Mouse (Mus musculus): ENCODE data around the gene Srms. TPM values are rescaled to one million over a fixed set of nuclear protein-coding genes. Genes with fewer than 3 reads are reported as not detected.

The Srms gene
- polyA plus RNA-seq, 1 experiment = not detected

- peak within 1 kb of the TSS; percentile 81 for H3K4me3 ChIP-seq (ENCODE audit: low read depth, low read length)
- no peak for TF ChIP-seq CTCF (IDR thresholded peaks at IDR 0.05; ENCODE audit: low read depth, low read length)
- 0 out of 2 replicates have a peak, but pooled peaks have one; percentile 24 for TF ChIP-seq EP300 (IDR thresholded peaks at IDR 0.05; ENCODE audit: insufficient read depth, low read depth, low read length)
- no peak for TF ChIP-seq POLR2A (IDR thresholded peaks at IDR 0.05; ENCODE audit: insufficient read depth, low read length)
- peak within 1 kb of the TSS; percentile 73 for H3K27ac ChIP-seq (ENCODE audit: insufficient read depth, low read length)
- H3K27me3 ChIP-seq (ENCODE audit: control insufficient read depth, insufficient read depth, low read length, poor library complexity, severe bottlenecking) = no peaks in the 10 kb centered on the region
- H3K9ac ChIP-seq (ENCODE audit: low read depth, poor library complexity, severe bottlenecking) = peak within 1 kb of the TSS; percentile 79
- H3K9me3 ChIP-seq (replicated peaks; ENCODE audit: control insufficient read depth, insufficient read depth, low read length, poor library complexity, severe bottlenecking) = no peaks in the 10 kb centered on the region
- no peaks in the 10 kb centered on the region for H3K4me1 ChIP-seq (ENCODE audit: control insufficient read depth, insufficient read depth, low read length)
- H3K36me3 ChIP-seq (ENCODE audit: control insufficient read depth, insufficient read depth, low read length, poor library complexity, severe bottlenecking) = no peaks in the 10 kb centered on the region
Observed at GRCm38 (mm10) chr2:181187121-181188000, 25.6 kb downstream of the Srms start, which contains the start of gene Ppdpf. Gene Ppdpf (plus strand): TSS chr2:181187247.

- H3K36me3 ChIP-seq (ENCODE audit: control insufficient read depth, insufficient read depth, low read length, poor library complexity, severe bottlenecking) = no peaks in the 10 kb centered on the region
- H3K27ac ChIP-seq (ENCODE audit: insufficient read depth, low read length) = peak overlapping the region; percentile 33; the same call in 1 of the 2 replicates
- H3K4me1 ChIP-seq (ENCODE audit: control insufficient read depth, insufficient read depth, low read length) = no peaks in the 10 kb centered on the region
- TF ChIP-seq POLR2A (IDR thresholded peaks at IDR 0.05; ENCODE audit: insufficient read depth, low read length) = no peak
- peak; percentile 94 for TF ChIP-seq CTCF (IDR thresholded peaks at IDR 0.05; ENCODE audit: low read depth, low read length)
- H3K27me3 ChIP-seq (ENCODE audit: control insufficient read depth, insufficient read depth, low read length, poor library complexity, severe bottlenecking) = no peaks in the 10 kb centered on the region
- peak overlapping the region; percentile 79 for H3K9ac ChIP-seq (ENCODE audit: low read depth, poor library complexity, severe bottlenecking)
- H3K4me3 ChIP-seq (ENCODE audit: low read depth, low read length) = peak overlapping the region; percentile 81
- H3K9me3 ChIP-seq (replicated peaks; ENCODE audit: control insufficient read depth, insufficient read depth, low read length, poor library complexity, severe bottlenecking) = no peaks in the 10 kb centered on the region
Observed at GRCm38 (mm10) chr2:181186635-181187034, 26.4 kb downstream of the Srms start.

GRCm38 (mm10) chr2:181180898-181181297, 32.1 kb downstream of the Srms start:
- TF ChIP-seq CTCF (IDR thresholded peaks at IDR 0.05; ENCODE audit: low read depth, low read length) (no peak), EP300 (IDR thresholded peaks at IDR 0.05; ENCODE audit: insufficient read depth, low read depth, low read length) (no peak), POLR2A (IDR thresholded peaks at IDR 0.05; ENCODE audit: insufficient read depth, low read length) (no peak)
- no peak overlapping the region for H3K4me3 ChIP-seq (ENCODE audit: low read depth, low read length)

GRCm38 (mm10) chr2:181178471-181178870, 34.5 kb downstream of the Srms start:
- Histone ChIP-seq H3K4me1 (ENCODE audit: control insufficient read depth, insufficient read depth, low read length) (no peaks in the 10 kb centered on the region), H3K9ac (ENCODE audit: low read depth, poor library complexity, severe bottlenecking) (no peak overlapping the region), H3K9me3 (replicated peaks; ENCODE audit: control insufficient read depth, insufficient read depth, low read length, poor library complexity, severe bottlenecking) (no peaks in the 10 kb centered on the region), H3K4me3 (ENCODE audit: low read depth, low read length) (no peak overlapping the region), H3K27me3 (ENCODE audit: control insufficient read depth, insufficient read depth, low read length, poor library complexity, severe bottlenecking) (no peaks in the 10 kb centered on the region), H3K27ac (ENCODE audit: insufficient read depth, low read length) (no peak overlapping the region), H3K36me3 (ENCODE audit: control insufficient read depth, insufficient read depth, low read length, poor library complexity, severe bottlenecking) (no peaks in the 10 kb centered on the region)
- TF ChIP-seq CTCF (IDR thresholded peaks at IDR 0.05; ENCODE audit: low read depth, low read length) (no peak), EP300 (IDR thresholded peaks at IDR 0.05; ENCODE audit: insufficient read depth, low read depth, low read length) (no peak), POLR2A (IDR thresholded peaks at IDR 0.05; ENCODE audit: insufficient read depth, low read length) (no peak)

More at GRCm38 (mm10) chr2:181180898-181181297, 32.1 kb downstream of the Srms start:
- Histone ChIP-seq H3K9ac (ENCODE audit: low read depth, poor library complexity, severe bottlenecking) (no peak overlapping the region), H3K4me1 (ENCODE audit: control insufficient read depth, insufficient read depth, low read length) (no peaks in the 10 kb centered on the region), H3K9me3 (replicated peaks; ENCODE audit: control insufficient read depth, insufficient read depth, low read length, poor library complexity, severe bottlenecking) (no peaks in the 10 kb centered on the region), H3K36me3 (ENCODE audit: control insufficient read depth, insufficient read depth, low read length, poor library complexity, severe bottlenecking) (no peaks in the 10 kb centered on the region), H3K27ac (ENCODE audit: insufficient read depth, low read length) (no peak overlapping the region), H3K27me3 (ENCODE audit: control insufficient read depth, insufficient read depth, low read length, poor library complexity, severe bottlenecking) (no peaks in the 10 kb centered on the region)

- Histone ChIP-seq H3K4me3 (ENCODE audit: low read depth, low read length) (no peak overlapping the region), H3K27ac (ENCODE audit: insufficient read depth, low read length) (no peak overlapping the region), H3K27me3 (ENCODE audit: control insufficient read depth, insufficient read depth, low read length, poor library complexity, severe bottlenecking) (no peaks in the 10 kb centered on the region), H3K36me3 (ENCODE audit: control insufficient read depth, insufficient read depth, low read length, poor library complexity, severe bottlenecking) (no peaks in the 10 kb centered on the region), H3K9me3 (replicated peaks; ENCODE audit: control insufficient read depth, insufficient read depth, low read length, poor library complexity, severe bottlenecking) (no peaks in the 10 kb centered on the region), H3K4me1 (ENCODE audit: control insufficient read depth, insufficient read depth, low read length) (no peaks in the 10 kb centered on the region), H3K9ac (ENCODE audit: low read depth, poor library complexity, severe bottlenecking) (no peak overlapping the region)
- no peak for TF ChIP-seq POLR2A (IDR thresholded peaks at IDR 0.05; ENCODE audit: insufficient read depth, low read length)
- no peak for TF ChIP-seq CTCF (IDR thresholded peaks at IDR 0.05; ENCODE audit: low read depth, low read length)
- no peak for TF ChIP-seq EP300 (IDR thresholded peaks at IDR 0.05; ENCODE audit: insufficient read depth, low read depth, low read length)
Observed at GRCm38 (mm10) chr2:181178015-181178414, 35.0 kb downstream of the Srms start.

- H3K9ac ChIP-seq (ENCODE audit: low read depth, poor library complexity, severe bottlenecking) = no peak overlapping the region
- no peaks in the 10 kb centered on the region for H3K36me3 ChIP-seq (ENCODE audit: control insufficient read depth, insufficient read depth, low read length, poor library complexity, severe bottlenecking)
- H3K27me3 ChIP-seq (ENCODE audit: control insufficient read depth, insufficient read depth, low read length, poor library complexity, severe bottlenecking) = no peaks in the 10 kb centered on the region
- TF ChIP-seq CTCF (IDR thresholded peaks at IDR 0.05; ENCODE audit: low read depth, low read length) = no peak
- H3K27ac ChIP-seq (ENCODE audit: insufficient read depth, low read length) = no peak overlapping the region
- H3K4me1 ChIP-seq (ENCODE audit: control insufficient read depth, insufficient read depth, low read length) = no peaks in the 10 kb centered on the region
- H3K9me3 ChIP-seq (replicated peaks; ENCODE audit: control insufficient read depth, insufficient read depth, low read length, poor library complexity, severe bottlenecking) = 0 out of 2 replicates have a peak, but pooled peaks cover 1% of the 10 kb centered on the region
- no peak overlapping the region for H3K4me3 ChIP-seq (ENCODE audit: low read depth, low read length)
Observed at GRCm38 (mm10) chr2:181174646-181175045, 38.3 kb downstream of the Srms start.

All from ES-Bruce4 (cell line).